Mouse (Mus musculus) intestine, embryonic 16.5 days (tissue): ENCODE results near the gene Fadd. TPM values are rescaled to one million over a fixed set of nuclear protein-coding genes. Genes with fewer than 3 reads are reported as not detected.

Source experiments
- polyA plus RNA-seq: library from polyadenylated mRNA; unstranded; fragments of >200 nt; fragmentation: Nextera tagmentation; extraction: Ambion mirVana; gene quantifications from 2 replicates; pipeline ENCODE4 v1.2.1, GENCODE M21; 2015

The Fadd gene
- polyA plus RNA-seq, 1 experiment from 2014 or later, result 13.8 TPM

Other genes with a start within 250 kb of the Fadd start
- 150 and 155 TPM in 2 replicates for gene Cttn, start 111.5 kb downstream of the Fadd start, polyA plus RNA-seq
- gene Ppfia1, start 28.7 kb downstream of the Fadd start, polyA plus RNA-seq, result 13.8 TPM in 2 replicates
- 19.9 and 20.3 TPM in 2 replicates for gene Ano1, start 169.5 kb upstream of the Fadd start, polyA plus RNA-seq